Mouse (Mus musculus): Measurements from ENCODE around the gene Slf2. TPM values are rescaled to one million over a fixed set of nuclear protein-coding genes. Genes with fewer than 3 reads are reported as not detected.
A peak's percentile ranks its signal among the peaks of the same experiment; 100 is the strongest.

The Slf2 gene
- polyA plus RNA-seq, 1 experiment, result 6.6 TPM

DNA sequence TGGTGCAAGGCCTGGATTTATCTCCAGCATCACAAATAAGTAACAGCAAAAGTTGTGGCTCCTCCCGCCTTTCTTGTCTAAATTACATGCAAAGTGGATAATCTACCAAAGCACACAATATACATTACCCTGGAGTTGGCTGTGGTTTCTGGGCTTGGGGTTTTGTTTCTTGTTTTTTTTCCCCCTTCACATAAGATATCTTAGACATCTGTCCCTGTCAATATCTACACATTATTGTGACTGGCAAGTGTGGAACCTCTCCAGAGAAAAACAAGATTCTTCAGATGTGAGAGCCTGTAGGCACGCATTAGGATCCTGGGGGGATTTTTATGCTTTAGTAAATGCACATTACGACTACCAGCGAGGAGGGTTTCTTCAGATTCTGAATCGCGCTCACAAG, 12.8 kb upstream of the Slf2 start:
- H3K79me2 ChIP-seq (ENCODE audit: control insufficient read depth, insufficient read depth), result peaks cover 10% of the 10 kb centered on the region
- TF ChIP-seq MYOD1 (IDR thresholded peaks at IDR 0.05; ENCODE audit: control insufficient read depth in 1 of 3, insufficient read length in 2 of 3, low read depth in 2 of 3) (peak in 1 of 3 experiments; percentile 40), USF1 (IDR thresholded peaks at IDR 0.05; ENCODE audit: low read depth) (no peak)
- H3K4me3 ChIP-seq, result no peak overlapping the region
- H3ac ChIP-seq (ENCODE audit: control insufficient read depth, insufficient read length), result no peak overlapping the region
- H3K27me3 ChIP-seq (ENCODE audit: control insufficient read depth, insufficient read depth, insufficient read length), result no peaks in the 10 kb centered on the region
- no peaks in the 10 kb centered on the region for H3K36me3 ChIP-seq (ENCODE audit: control insufficient read depth, insufficient read depth)
- H3K4me2 ChIP-seq (ENCODE audit: low read depth), result peak overlapping the region; percentile 49

DNA sequence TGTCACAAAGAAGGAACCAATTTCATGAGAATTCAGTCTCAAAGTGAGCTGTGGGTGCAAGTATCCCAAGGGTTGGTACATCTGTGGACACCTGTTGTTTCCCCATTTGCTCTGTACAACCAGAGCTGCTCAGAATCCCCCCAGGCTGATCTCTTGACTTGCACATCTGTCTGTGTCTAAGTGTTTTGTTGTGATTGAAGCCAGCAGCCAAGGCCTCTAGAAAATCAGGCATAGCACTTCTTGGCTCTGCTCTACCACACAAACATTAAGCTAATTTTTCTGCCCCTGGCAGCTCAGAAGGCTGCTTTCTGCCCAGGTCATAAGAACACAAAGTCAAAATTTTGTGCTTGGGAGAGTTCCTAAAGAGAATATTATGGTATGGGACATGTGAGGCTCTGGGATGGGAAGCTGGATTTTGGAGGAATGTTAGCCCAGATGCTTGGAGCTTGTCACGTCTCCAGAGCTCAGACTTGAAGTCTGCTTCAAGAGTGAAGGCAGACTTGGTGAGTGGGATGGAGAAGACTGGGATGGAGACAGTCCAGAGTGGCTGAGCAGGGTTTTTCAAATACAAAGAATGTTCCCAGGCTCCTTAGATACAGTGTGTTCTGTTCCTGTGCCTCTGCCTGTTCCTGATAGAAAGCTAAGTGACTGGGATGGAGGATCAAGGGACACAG, 9.3 kb upstream of the Slf2 start:
- TF ChIP-seq MYOG (IDR thresholded peaks at IDR 0.05; ENCODE audit: control insufficient read depth in 1 of 3, insufficient read depth in 1 of 3, insufficient read length in 2 of 3, low read depth in 2 of 3) (no peak), POLR2A (IDR thresholded peaks at IDR 0.05; ENCODE audit: insufficient read length, low read depth) (no peak), MYOD1 (IDR thresholded peaks at IDR 0.05; ENCODE audit: control insufficient read depth in 1 of 3, insufficient read length in 2 of 3, low read depth in 2 of 3) (peak in 1 of 3 experiments; percentile 43), TCF12 (IDR thresholded peaks at IDR 0.05; ENCODE audit: insufficient read depth, poor library complexity, severe bottlenecking) (no peak), REST (IDR thresholded peaks at IDR 0.05; ENCODE audit: insufficient read depth, insufficient read length) (no peak)
- Histone ChIP-seq H3K36me3 (ENCODE audit: control insufficient read depth, insufficient read depth) (no peaks in the 10 kb centered on the region), H3K4me3 (no peak overlapping the region), H3ac (ENCODE audit: control insufficient read depth, insufficient read length) (no peak overlapping the region), H3K79me2 (ENCODE audit: control insufficient read depth, insufficient read depth) (peaks cover 12% of the 10 kb centered on the region), H3K4me2 (ENCODE audit: low read depth) (no peak overlapping the region), H3K27me3 (ENCODE audit: control insufficient read depth, insufficient read depth, insufficient read length) (no peaks in the 10 kb centered on the region)

DNA sequence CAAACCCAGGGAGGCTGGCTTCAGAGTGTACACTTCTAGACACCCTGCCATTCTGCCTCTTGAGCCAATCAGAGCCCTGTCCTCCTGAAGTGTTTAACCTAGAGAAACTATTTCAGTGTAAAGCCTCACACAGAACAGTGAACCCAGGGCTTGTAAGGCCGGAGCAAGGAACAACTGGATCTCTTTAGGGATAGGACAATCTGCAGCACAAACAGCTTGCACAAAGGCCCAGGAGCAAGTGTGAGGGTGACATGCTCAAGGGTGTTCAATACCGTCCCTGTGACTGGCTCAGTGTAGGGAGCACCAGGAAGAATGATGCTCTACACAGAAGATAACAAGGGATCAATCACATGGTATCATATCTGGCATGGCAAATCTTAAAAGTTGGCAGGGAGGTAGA, 8.4 kb upstream of the Slf2 start:
- Histone ChIP-seq H3K4me3 (no peak overlapping the region), H3K79me2 (ENCODE audit: control insufficient read depth, insufficient read depth) (peaks cover 12% of the 10 kb centered on the region), H3K36me3 (ENCODE audit: control insufficient read depth, insufficient read depth) (no peaks in the 10 kb centered on the region), H3K27me3 (ENCODE audit: control insufficient read depth, insufficient read depth, insufficient read length) (no peaks in the 10 kb centered on the region), H3ac (ENCODE audit: control insufficient read depth, insufficient read length) (no peak overlapping the region), H3K4me2 (ENCODE audit: low read depth) (no peak overlapping the region)
- TF ChIP-seq POLR2AphosphoS2 (IDR thresholded peaks at IDR 0.05; ENCODE audit: insufficient read length, low read depth), result no peak
- no peak for TF ChIP-seq CEBPB (IDR thresholded peaks at IDR 0.05; ENCODE audit: insufficient read depth, poor library complexity, severe bottlenecking)
- no peak for TF ChIP-seq MYOG (IDR thresholded peaks at IDR 0.05; ENCODE audit: control insufficient read depth in 1 of 3, insufficient read depth in 1 of 3, insufficient read length in 2 of 3, low read depth in 2 of 3)
- TF ChIP-seq POLR2A (IDR thresholded peaks at IDR 0.05; ENCODE audit: insufficient read length, low read depth), result no peak
- TF ChIP-seq MYOD1 (IDR thresholded peaks at IDR 0.05; ENCODE audit: control insufficient read depth in 1 of 3, insufficient read length in 2 of 3, low read depth in 2 of 3), result no peak
- no peak for TF ChIP-seq MAX (IDR thresholded peaks at IDR 0.05; ENCODE audit: low read depth)
- TF ChIP-seq TCF3 (IDR thresholded peaks at IDR 0.05; ENCODE audit: insufficient read length, low read depth), result no peak
- no peak for TF ChIP-seq TCF12 (IDR thresholded peaks at IDR 0.05; ENCODE audit: insufficient read depth, poor library complexity, severe bottlenecking)
- TF ChIP-seq E2F4 (IDR thresholded peaks at IDR 0.05; ENCODE audit: insufficient read depth), result no peak
- TF ChIP-seq SRF (IDR thresholded peaks at IDR 0.05; ENCODE audit: control insufficient read depth, insufficient read length, low read depth), result no peak
- TF ChIP-seq REST (IDR thresholded peaks at IDR 0.05; ENCODE audit: insufficient read depth, insufficient read length), result no peak
- no peak for TF ChIP-seq USF1 (IDR thresholded peaks at IDR 0.05; ENCODE audit: low read depth)

DNA sequence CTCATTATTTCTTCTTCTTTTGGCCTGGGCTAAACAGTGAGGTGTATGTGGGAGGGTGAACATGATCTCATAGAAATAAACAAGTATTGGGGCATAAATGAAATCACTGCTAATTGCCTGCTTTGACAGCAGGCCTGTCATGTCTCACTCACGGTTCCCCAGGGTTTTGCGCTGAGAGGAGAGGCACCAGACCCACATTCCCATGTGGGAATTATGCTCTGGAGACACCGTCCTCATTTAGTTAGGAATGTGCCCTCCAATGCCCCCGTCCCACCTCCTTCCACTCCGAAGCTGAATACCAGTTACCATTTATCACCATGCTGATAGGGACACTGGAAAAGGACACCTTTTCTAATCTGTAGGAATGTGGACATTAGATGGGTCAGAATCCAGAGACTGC, 6.3 kb upstream of the Slf2 start:
- H3K4me3 ChIP-seq, result no peak overlapping the region
- TF ChIP-seq E2F4 (IDR thresholded peaks at IDR 0.05; ENCODE audit: insufficient read depth) (no peak), USF1 (IDR thresholded peaks at IDR 0.05; ENCODE audit: low read depth) (no peak), MAX (IDR thresholded peaks at IDR 0.05; ENCODE audit: low read depth) (no peak), SRF (IDR thresholded peaks at IDR 0.05; ENCODE audit: control insufficient read depth, insufficient read length, low read depth) (no peak), POLR2A (IDR thresholded peaks at IDR 0.05; ENCODE audit: insufficient read length, low read depth) (no peak), MYOD1 (IDR thresholded peaks at IDR 0.05; ENCODE audit: control insufficient read depth in 1 of 3, insufficient read length in 2 of 3, low read depth in 2 of 3) (no peak), MYOG (IDR thresholded peaks at IDR 0.05; ENCODE audit: control insufficient read depth in 1 of 3, insufficient read depth in 1 of 3, insufficient read length in 2 of 3, low read depth in 2 of 3) (no peak), TCF3 (IDR thresholded peaks at IDR 0.05; ENCODE audit: insufficient read length, low read depth) (no peak), REST (IDR thresholded peaks at IDR 0.05; ENCODE audit: insufficient read depth, insufficient read length) (no peak), CEBPB (IDR thresholded peaks at IDR 0.05; ENCODE audit: insufficient read depth, poor library complexity, severe bottlenecking) (no peak), POLR2AphosphoS2 (IDR thresholded peaks at IDR 0.05; ENCODE audit: insufficient read length, low read depth) (no peak), TCF12 (IDR thresholded peaks at IDR 0.05; ENCODE audit: insufficient read depth, poor library complexity, severe bottlenecking) (no peak)
- H3ac ChIP-seq (ENCODE audit: control insufficient read depth, insufficient read length), result no peak overlapping the region

DNA sequence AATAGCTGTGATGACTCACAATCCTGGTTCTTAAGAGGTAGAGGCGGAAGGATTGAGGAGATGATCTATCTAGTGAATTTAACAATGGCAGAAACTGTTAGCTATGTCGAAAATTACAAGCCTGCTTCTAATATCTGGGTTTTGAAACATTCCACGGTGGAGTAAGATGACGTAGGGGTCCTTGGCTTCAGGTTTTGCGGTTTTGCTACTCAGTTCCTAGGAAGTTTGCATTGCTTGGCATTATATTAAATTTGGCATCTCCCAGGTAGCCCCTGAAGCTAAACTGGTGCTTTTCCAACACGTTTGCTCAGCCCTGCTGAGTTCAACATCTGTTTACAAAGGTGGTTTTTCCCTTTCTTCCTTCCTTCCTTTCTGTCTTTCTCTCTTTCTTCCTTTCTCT, 4.2 kb upstream of the Slf2 start:
- H3K36me3 ChIP-seq (ENCODE audit: control insufficient read depth, insufficient read depth), result no peaks in the 10 kb centered on the region
- no peak overlapping the region for H3ac ChIP-seq (ENCODE audit: control insufficient read depth, insufficient read length)
- peak overlapping the region; percentile 16 for H3K4me2 ChIP-seq (ENCODE audit: low read depth)
- no peaks in the 10 kb centered on the region for H3K27me3 ChIP-seq (ENCODE audit: control insufficient read depth, insufficient read depth, insufficient read length)
- TF ChIP-seq MYOD1 (IDR thresholded peaks at IDR 0.05; ENCODE audit: control insufficient read depth in 1 of 3, insufficient read length in 2 of 3, low read depth in 2 of 3), result no peak
- TF ChIP-seq TCF12 (IDR thresholded peaks at IDR 0.05; ENCODE audit: insufficient read depth, poor library complexity, severe bottlenecking), result no peak
- no peak for TF ChIP-seq CEBPB (IDR thresholded peaks at IDR 0.05; ENCODE audit: insufficient read depth, poor library complexity, severe bottlenecking)
- H3K79me2 ChIP-seq (ENCODE audit: control insufficient read depth, insufficient read depth), result peaks cover 16% of the 10 kb centered on the region
- H3K4me3 ChIP-seq, result no peak overlapping the region

More for the DNA sequence above, 6.3 kb upstream of the Slf2 start:
- Histone ChIP-seq H3K79me2 (ENCODE audit: control insufficient read depth, insufficient read depth) (peaks cover 12% of the 10 kb centered on the region), H3K4me2 (ENCODE audit: low read depth) (no peak overlapping the region), H3K36me3 (ENCODE audit: control insufficient read depth, insufficient read depth) (no peaks in the 10 kb centered on the region), H3K27me3 (ENCODE audit: control insufficient read depth, insufficient read depth, insufficient read length) (no peaks in the 10 kb centered on the region)
